Mouse (Mus musculus): ENCODE data around the gene Cdkl2. TPM values are rescaled to one million over a fixed set of nuclear protein-coding genes. Genes with fewer than 3 reads are reported as not detected.

Cdkl2 gene
- polyA plus RNA-seq, 1 experiment from 2014 or later, result 0.09 TPM

GRCm38 (mm10) chr5:91960606-91961254 lies 83.0 kb downstream of the Cdkl2 start:
- H3K4me3 ChIP-seq, result peak overlapping the region; percentile 80; the same call in 1 of the 2 replicates
- 80% methylated on average over 3 of the region's 3 CpGs for WGBS
- H3K27ac ChIP-seq, result no peak overlapping the region

GRCm38 (mm10) chr5:91959986-91960385 lies 83.7 kb downstream of the Cdkl2 start:
- Histone ChIP-seq H3K36me3 (peaks cover 35% of the 10 kb centered on the region), H3K4me1 (peaks cover 21% of the 10 kb centered on the region), H3K27me3 (ENCODE audit: low read depth, poor library complexity, severe bottlenecking) (no peaks in the 10 kb centered on the region), H3K9me3 (replicated peaks) (no peaks in the 10 kb centered on the region), H3K4me3 (no peak overlapping the region), H3K27ac (no peak overlapping the region)
- no peak for DNase-seq (ENCODE audit: low spot score)
- 98% methylated on average over 1 of the region's 1 CpGs for WGBS

More at GRCm38 (mm10) chr5:91960606-91961254, 83.0 kb downstream of the Cdkl2 start:
- H3K27me3 ChIP-seq (ENCODE audit: low read depth, poor library complexity, severe bottlenecking), result no peaks in the 10 kb centered on the region
- H3K36me3 ChIP-seq, result peaks cover 31% of the 10 kb centered on the region
- H3K9me3 ChIP-seq (replicated peaks), result no peaks in the 10 kb centered on the region
- peaks cover 21% of the 10 kb centered on the region for H3K4me1 ChIP-seq
- no peak for DNase-seq (ENCODE audit: low spot score)

- DNase-seq (ENCODE audit: low spot score), result no peak
- Histone ChIP-seq H3K27me3 (ENCODE audit: low read depth, poor library complexity, severe bottlenecking) (no peaks in the 10 kb centered on the region), H3K36me3 (peaks cover 42% of the 10 kb centered on the region), H3K27ac (no peak overlapping the region), H3K4me1 (peaks cover 21% of the 10 kb centered on the region), H3K9me3 (replicated peaks) (no peaks in the 10 kb centered on the region), H3K4me3 (no peak overlapping the region)
- WGBS, result 96% methylated on average over 1 of the region's 1 CpGs
Observed at GRCm38 (mm10) chr5:91959096-91959495, 84.6 kb downstream of the Cdkl2 start.

- no peaks in the 10 kb centered on the region for H3K9me3 ChIP-seq (replicated peaks)
- peaks cover 16% of the 10 kb centered on the region for H3K4me1 ChIP-seq
- DNase-seq (ENCODE audit: low spot score), result no peak
- 91% methylated on average over 3 of the region's 3 CpGs for WGBS
- H3K36me3 ChIP-seq, result peaks cover 57% of the 10 kb centered on the region
- H3K4me3 ChIP-seq, result no peak overlapping the region
- H3K27ac ChIP-seq, result no peak overlapping the region
- H3K27me3 ChIP-seq (ENCODE audit: low read depth, poor library complexity, severe bottlenecking), result no peaks in the 10 kb centered on the region
Observed at GRCm38 (mm10) chr5:91956991-91957760, 86.5 kb downstream of the Cdkl2 start.

Other genes with a start within 250 kb of the Cdkl2 start
- 58.0 and 66.0 TPM in 2 replicates for gene Rchy1, start 80.8 kb downstream of the Cdkl2 start, polyA plus RNA-seq (2016; fragmentation: Nextera tagmentation; extraction: Ambion mirVana)
- gene Odaph, start 56.4 kb downstream of the Cdkl2 start, polyA plus RNA-seq (2016; fragmentation: Nextera tagmentation; extraction: Ambion mirVana), result not detected in 2 replicates
- 265 and 267 TPM in 2 replicates for gene G3bp2, start 39.8 kb upstream of the Cdkl2 start, polyA plus RNA-seq (2016; fragmentation: Nextera tagmentation; extraction: Ambion mirVana)
- 39.0 and 44.7 TPM in 2 replicates for gene Uso1, start 94.1 kb upstream of the Cdkl2 start, polyA plus RNA-seq (2016; fragmentation: Nextera tagmentation; extraction: Ambion mirVana)
- not detected in 2 replicates for gene U90926, start 171.5 kb upstream of the Cdkl2 start, polyA plus RNA-seq (2016; fragmentation: Nextera tagmentation; extraction: Ambion mirVana)
- gene Ppef2, start 212.4 kb upstream of the Cdkl2 start, polyA plus RNA-seq (2016; fragmentation: Nextera tagmentation; extraction: Ambion mirVana), result 0.16 and 0.58 TPM in 2 replicates
- gene Naaa, start 234.3 kb upstream of the Cdkl2 start, polyA plus RNA-seq (2016; fragmentation: Nextera tagmentation; extraction: Ambion mirVana), result 8.8 and 9.2 TPM in 2 replicates